Mouse (Mus musculus) ovary, postnatal 14 days (tissue): Measurements from ENCODE around the gene Gas6.

Source experiments
- DNase-seq: peaks from one replicate; pipeline ENCODE4 v3.0.0; 2022; ENCODE audit warnings: low spot score

Gas6 gene

DNA sequence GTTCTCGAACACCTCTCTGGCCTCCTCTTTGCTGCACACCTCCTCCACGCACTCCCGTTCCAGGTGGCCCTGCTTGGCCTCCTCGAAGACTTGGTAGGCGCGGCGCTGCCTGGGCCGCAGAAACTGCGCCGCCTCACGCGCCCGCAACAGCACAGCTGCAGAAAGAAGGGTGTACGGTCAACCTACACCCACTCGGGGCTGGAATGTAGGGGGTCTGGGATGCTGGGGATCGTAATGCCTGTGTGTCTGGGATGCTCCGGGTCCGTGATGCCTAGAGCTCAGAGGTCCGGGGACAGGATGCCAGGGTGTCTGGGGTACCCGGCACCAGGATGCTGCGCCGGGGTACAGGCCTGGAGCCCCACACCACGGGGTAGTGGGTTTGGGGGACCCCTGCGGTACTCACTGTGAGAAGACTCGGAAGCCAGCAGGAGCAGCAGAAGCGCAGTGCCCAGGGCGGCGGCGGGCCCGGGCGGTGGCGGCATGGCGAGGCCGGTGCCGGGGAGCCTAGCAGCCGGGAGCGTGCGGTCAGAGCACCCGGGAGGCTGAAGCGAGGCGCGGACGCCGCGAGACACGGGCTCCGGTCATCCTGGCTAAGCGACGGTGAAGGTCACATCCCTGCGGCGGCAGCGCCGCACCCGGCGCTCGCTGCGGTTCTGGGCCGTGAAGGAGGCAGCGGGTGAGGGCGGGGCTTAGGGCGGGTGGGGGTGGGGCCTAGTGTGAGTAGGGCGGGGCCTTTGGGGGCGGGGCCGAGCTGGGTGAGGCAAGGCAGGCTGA is at the start of gene Gas6:
TSS of gene Gas6 (minus strand) at position 633 of the 774 bp plus-strand sequence.
- DNase-seq: peak; percentile 42

DNA sequence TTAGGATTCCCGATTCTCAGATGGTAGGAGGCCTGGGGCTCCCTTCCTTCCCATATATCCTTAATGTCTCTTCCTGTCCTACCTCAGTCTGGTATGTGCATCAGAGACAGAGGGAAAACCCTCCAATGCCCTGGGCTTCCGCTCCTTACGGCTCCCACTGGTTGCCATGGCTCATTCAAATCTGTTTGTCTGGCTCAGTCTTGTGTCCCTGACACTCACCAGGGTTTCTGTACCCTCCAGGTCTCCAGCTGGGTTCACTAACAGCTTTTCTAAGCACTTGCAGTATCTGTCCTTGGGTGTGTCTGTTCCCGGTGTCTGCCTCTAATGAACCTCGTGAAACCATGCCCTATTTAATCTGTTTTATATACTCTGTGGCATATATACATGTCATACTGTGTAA is 47.2 kb upstream of the Gas6 start:
- no peak for DNase-seq

GRCm38 (mm10) chr8:13540122-13540521 is 45.8 kb upstream of the Gas6 start:
- DNase-seq: no peak

DNA sequence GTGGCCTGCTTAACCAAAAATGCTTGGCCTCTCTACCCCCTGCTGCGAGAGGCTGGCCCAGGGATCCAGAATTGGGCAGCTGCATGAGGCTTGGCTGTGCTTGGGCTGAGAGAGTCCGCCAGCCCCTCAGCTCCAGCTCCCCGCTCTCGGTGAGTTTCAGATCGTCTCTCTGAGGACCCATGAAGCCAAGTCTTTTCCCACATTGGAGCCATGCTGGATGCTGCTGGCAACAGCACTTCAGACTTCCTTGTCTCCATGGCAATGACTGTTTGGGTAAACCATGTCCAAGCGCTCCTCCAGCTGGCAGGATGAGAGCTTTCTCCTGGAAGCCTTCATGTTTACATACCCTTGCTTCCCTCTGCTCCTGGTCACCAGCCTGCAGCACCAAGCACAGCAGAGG is 44.5 kb upstream of the Gas6 start:
- DNase-seq: no peak

DNA sequence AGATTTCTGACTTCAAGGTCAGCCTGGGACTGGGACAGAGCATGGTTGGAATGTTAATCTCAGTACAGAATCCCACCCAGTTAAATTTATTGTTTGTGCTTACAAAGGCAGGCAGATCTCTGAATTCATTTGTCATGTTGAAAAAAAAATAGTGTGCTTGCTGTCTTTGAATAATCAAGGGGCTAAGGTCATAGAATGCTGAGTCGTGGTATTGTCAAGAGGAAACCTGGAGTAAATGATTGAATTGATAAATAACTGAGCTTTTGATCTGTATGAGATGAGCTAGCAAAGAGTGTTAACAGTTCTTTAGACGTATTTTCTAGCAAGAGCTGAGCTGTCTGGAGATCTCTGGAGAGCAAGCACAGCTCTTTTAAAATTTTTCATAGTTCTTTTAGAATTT is 42.8 kb upstream of the Gas6 start:
- DNase-seq: no peak

GRCm38 (mm10) chr8:13533123-13533522 is 38.8 kb upstream of the Gas6 start:
- DNase-seq: no peak

DNA sequence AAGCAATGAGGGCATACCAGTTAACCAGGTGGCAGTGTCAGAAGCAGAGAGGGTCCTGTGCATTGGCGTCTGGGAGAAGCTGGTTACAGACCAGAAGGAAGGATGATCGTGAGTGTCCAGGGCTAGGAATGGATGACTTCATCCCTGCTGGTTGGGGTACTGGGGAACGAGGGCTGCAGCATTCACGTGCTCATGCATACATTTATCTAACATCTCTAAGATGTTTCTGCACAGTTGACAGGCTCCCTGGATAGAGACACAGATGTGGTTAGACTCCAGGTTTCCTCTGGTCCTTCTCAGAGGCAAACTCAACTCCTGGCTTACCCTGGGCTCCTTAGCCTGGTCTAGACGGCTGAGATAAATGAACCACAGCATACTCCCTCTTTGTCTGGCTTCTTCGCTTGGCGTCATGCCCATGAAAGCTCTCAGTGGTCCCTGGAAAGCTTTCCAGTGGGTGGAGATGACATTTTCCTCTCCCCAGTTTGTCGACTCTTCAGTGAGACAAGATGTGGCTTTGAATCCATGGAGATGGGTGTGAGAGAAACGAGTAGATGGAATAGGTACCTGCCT is 37.4 kb upstream of the Gas6 start:
- no peak for DNase-seq

GRCm38 (mm10) chr8:13530941-13531340 is 36.7 kb upstream of the Gas6 start:
- DNase-seq: peak; percentile 68

DNA sequence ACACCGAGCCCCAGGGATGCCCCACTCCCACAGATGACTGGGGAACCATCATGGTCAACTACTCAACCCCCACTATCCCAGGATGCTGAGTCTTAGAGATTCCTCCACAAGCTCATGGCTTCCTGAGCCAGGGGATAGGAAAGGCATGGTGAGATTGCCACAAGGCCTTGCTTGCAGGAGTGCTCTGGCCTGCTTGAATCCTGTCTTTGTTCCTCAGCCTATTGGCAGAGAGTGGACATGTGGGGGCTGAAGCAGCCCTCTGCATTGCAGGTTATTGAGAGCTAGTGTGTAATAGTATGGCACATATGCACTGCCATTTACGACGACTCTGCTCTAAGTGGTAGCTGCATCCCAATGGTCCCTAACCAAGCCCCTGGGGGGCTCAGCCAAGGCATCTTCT is 36.1 kb upstream of the Gas6 start:
- DNase-seq: no peak

GRCm38 (mm10) chr8:13529891-13530316 is 35.6 kb upstream of the Gas6 start:
- DNase-seq: peak; percentile 72

GRCm38 (mm10) chr8:13529011-13529840 is 34.9 kb upstream of the Gas6 start:
- DNase-seq: no peak

- DNase-seq: no peak
Observed at GRCm38 (mm10) chr8:13521392-13521791, 27.1 kb upstream of the Gas6 start.

DNA sequence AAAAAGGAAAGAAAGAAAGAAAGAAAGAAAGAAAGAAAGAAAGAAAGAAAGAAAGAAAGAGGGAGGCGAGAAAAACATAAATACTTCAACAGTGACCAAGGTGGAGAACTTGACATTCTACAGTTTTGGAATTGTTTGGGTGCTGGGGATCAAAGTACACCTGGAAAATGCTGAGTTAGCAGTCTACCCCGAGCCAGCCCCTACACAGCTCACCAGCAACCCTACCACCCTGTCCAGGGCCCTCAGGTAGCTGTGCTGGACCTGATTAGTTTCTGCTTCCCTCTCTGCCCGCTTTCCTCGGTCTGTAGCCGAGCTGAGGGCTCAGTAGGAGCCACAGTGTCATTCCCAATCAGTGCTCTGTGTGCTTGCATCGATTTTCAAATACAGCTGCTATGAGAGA is 26.1 kb upstream of the Gas6 start:
- DNase-seq: no peak

DNA sequence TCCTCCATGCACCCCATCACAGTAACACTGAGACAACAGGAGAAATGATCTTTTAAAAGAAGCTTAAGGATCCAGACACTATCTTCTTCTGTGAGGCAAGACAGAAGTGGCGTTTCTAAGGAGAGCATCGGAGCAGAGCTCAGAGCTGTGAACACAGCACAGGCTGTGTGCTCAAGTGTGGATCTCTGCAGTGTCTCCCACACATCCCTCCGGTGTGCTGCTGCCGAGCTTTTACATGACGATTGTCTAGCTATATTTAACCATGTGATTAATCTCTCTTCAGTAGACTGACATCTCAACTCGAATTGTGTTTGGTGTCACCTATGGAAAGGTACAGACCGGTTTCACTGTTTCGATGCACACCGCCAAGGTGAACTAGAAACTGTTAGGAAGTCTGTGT is 25.2 kb upstream of the Gas6 start:
- no peak for DNase-seq

DNA sequence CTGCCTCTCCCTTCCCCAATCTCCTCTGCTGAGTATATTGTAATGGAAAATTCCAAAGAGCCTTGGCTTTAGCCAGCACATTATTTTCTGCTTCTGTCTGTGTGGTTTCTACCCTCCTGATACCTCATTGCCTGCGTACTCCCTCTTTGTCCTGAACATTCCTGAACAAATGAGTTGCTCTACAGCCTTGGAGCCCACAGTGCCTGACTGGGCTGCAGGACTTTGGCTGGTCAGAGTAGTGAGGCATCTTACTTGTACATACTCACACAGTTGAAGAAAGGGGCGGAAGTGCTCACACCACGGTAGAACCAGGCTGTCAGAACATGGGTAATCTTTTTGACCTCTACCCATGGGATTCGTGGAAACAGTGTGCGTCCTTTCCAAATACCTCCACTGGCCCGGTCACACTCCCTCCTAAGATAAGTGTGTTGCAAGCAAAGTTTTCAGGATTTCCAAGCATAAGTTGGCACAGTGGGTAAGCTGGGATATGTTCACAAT is 23.0 kb upstream of the Gas6 start:
- no peak for DNase-seq

GRCm38 (mm10) chr8:13516728-13517127 is 22.4 kb upstream of the Gas6 start:
- DNase-seq: no peak

DNA sequence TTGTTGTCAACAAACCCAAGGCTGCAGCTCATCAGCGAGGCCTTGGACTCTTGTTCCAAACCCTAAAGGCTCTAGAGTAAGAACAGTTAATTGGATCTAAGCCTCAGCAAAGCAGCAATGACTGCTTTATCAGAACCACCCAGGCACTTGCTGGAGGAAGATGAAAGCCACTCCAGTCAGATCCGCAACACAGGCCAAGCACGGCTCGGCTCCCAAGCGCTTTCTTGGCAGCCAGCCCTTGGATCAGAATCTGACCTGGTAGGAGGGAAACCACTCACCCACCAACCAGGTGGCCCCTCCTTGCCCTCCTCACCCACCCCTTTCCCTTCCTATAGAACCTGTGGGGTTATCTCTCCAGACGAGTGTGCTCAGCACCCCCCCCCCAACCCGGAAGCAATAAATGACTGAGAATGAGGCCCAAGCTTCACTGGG is 21.7 kb upstream of the Gas6 start:
- DNase-seq: peak; percentile 63

GRCm38 (mm10) chr8:13513556-13514370 is 19.5 kb upstream of the Gas6 start:
- DNase-seq: no peak

DNA sequence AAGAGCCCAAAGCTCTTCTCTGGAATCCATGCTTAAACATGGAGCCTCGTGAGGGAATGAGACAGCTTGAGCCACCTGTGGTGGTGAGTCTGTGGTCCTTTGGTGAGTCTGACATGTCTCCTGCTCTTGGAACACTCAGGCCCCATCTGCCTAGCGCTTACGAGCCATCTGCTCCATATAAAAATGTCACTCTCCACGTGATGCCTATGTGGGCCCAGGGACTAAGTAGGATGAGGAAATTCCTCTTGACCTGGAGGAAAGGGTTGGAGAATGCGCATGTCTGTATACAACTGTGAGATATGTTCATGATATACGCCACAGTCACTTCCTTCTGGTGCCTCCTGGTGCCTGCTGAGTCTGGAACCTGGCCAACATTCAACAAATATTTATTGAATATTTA is 18.4 kb upstream of the Gas6 start:
- DNase-seq: no peak

DNA sequence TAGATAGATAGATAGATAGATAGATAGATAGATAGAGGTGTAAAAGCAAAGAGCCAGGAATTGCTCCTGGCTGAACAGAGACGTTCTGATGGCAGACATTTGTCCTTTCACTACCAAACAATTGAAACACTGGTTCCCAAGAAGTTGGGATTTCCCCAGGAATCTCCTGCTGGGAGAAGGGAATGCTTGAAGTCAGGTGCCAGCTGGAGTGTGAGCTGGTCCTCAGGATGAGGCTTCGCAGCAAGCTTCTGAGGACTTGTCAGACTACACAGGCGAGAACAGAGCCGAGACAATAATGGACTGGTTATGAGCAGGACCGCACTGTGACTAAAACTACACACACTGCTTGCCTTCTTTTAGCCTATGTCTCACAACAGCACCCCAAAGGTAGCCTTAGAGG is 17.7 kb upstream of the Gas6 start:
- DNase-seq: no peak

DNA sequence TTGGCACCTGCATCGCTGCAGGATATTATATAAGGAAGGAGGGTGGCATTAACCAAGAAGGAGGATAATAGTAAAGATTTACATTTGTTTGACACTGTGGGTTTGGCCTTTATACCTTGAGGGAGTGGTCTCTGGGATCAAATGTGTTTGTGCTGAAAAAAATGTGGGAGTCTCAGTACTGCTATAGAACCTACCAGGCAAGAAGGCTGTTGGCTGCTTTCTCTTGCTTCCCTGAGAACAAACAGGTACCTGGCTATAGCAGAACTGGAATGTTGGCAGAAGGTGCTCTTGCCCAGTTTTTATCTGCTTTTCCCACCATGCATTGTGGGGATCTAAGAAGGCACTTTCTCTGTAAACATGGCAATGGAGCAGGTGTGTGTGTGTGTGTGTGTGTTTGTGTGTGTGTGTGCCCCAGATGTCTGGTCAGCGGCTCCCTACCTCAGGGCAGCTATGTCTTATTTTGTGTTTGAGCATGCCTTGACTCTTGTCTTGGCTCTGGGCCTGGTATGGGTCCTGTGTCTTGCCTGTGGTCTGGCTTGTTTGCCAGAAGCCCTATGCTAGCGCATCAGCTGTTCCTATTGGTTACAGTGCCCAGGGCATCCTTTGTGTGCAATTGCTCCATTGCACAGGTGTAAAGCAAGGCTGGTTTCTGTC is 13.1 kb upstream of the Gas6 start:
- no peak for DNase-seq
